Mouse (Mus musculus) embryonic facial prominence, embryonic 13.5 days (tissue): ENCODE results near the gene Slc35a1. TPM values are rescaled to one million over a fixed set of nuclear protein-coding genes. Genes with fewer than 3 reads are reported as not detected.
"Not testable (repeated sequence)": the region's sequence is repeated elsewhere in the genome, so short reads cannot be mapped to it uniquely, and the experiment has no call there.

ENCODE experiments used
- ATAC-seq: fragments of 200-750 bp; cut with Nextera tagmentation; 2 replicates; pipeline ENCODE4 v1.8.0; 2017; ENCODE audit warnings: low read depth; ENCODE audit not compliant: insufficient number of reproducible peaks, insufficient read depth, low FRiP score, low TSS enrichment
- H3K27ac ChIP-seq: fragments of 300-500 bp; sonication (generic); 2 replicates; pipeline ENCODE4 v1.5.1; 2015; ENCODE audit warnings: moderate library complexity, mild to moderate bottlenecking, inconsistent platforms
- H3K27me3 ChIP-seq: fragments of 300-500 bp; sonication (generic); 2 replicates; pipeline ENCODE4 v1.6.1; 2015; ENCODE audit warnings: mild to moderate bottlenecking, inconsistent platforms
- H3K36me3 ChIP-seq: fragments of 300-500 bp; sonication (generic); 2 replicates; pipeline ENCODE4 v1.6.1; 2015; ENCODE audit warnings: mild to moderate bottlenecking, inconsistent platforms
- H3K4me1 ChIP-seq: fragments of 300-500 bp; sonication (generic); 2 replicates; pipeline ENCODE4 v1.6.1; 2015; ENCODE audit warnings: inconsistent platforms
- H3K4me2 ChIP-seq: fragments of 300-500 bp; sonication (generic); 2 replicates; pipeline ENCODE4 v1.6.1; 2015; ENCODE audit warnings: moderate library complexity, mild to moderate bottlenecking, inconsistent platforms
- H3K4me3 ChIP-seq: fragments of 300-500 bp; sonication (generic); 2 replicates; pipeline ENCODE4 v1.5.1; 2015; ENCODE audit warnings: mild to moderate bottlenecking, inconsistent platforms
- H3K9ac ChIP-seq: fragments of 300-500 bp; sonication (generic); 2 replicates; pipeline ENCODE4 v1.6.1; 2015; ENCODE audit warnings: mild to moderate bottlenecking, inconsistent platforms
- H3K9me3 ChIP-seq: fragments of 300-500 bp; sonication (generic); 2 replicates; pipeline ENCODE4 v1.6.1; 2016; ENCODE audit warnings: inconsistent platforms
- WGBS: fragments of 180-500 bp; shearing (Covaris S2); methylation state at CpG from one replicate; pipeline ENCODE4 v1.1.7; 2015; ENCODE audit warnings: mixed read lengths; 5-methylcytosine and 5-hydroxymethylcytosine counted together
- polyA plus RNA-seq: library from polyadenylated mRNA; unstranded; fragments of >200 nt; fragmentation: Nextera tagmentation; extraction: Ambion mirVana; gene quantifications from 2 replicates; pipeline ENCODE4 v1.2.1, GENCODE M21; 2015

Slc35a1 gene
- 50.4 and 50.9 TPM in 2 replicates for polyA plus RNA-seq

- H3K27ac ChIP-seq = peak within 1 kb of the TSS; percentile 95
- H3K4me3 ChIP-seq = peak within 1 kb of the TSS; percentile 72
- WGBS = under 1% methylated on average over 65 of the region's 65 CpGs
- ATAC-seq = peak; percentile 94
- peak within 1 kb of the TSS; percentile 93 for H3K9ac ChIP-seq
- 0 out of 2 replicates have a peak, but pooled peaks cover 11% of the 10 kb centered on the region for H3K36me3 ChIP-seq
- H3K9me3 ChIP-seq = no peaks in the 10 kb centered on the region
- H3K4me1 ChIP-seq = peaks cover 5% of the 10 kb centered on the region
- no peaks in the 10 kb centered on the region for H3K27me3 ChIP-seq
- H3K4me2 ChIP-seq = peak within 1 kb of the TSS; percentile 60
Measured at GRCm38 (mm10) chr4:34686874-34687567, at the start of gene Slc35a1. TSS of gene Slc35a1 (minus strand) at chr4:34687438.

- H3K27ac ChIP-seq = no peak overlapping the region
- no peak overlapping the region for H3K9ac ChIP-seq
- peaks cover 7% of the 10 kb centered on the region for H3K4me1 ChIP-seq
- no peaks in the 10 kb centered on the region for H3K9me3 ChIP-seq
- no peak for ATAC-seq
- no peak overlapping the region for H3K4me3 ChIP-seq
- no peaks in the 10 kb centered on the region for H3K36me3 ChIP-seq
- H3K4me2 ChIP-seq = no peak overlapping the region
- WGBS = 79% methylated on average over 3 of the region's 3 CpGs
- peaks cover 8% of the 10 kb centered on the region for H3K27me3 ChIP-seq
Measured at GRCm38 (mm10) chr4:34734461-34734860, 47.2 kb upstream of the Slc35a1 start.

- WGBS = 41% methylated on average over 2 of the region's 2 CpGs
- H3K27me3 ChIP-seq, ATAC-seq, H3K36me3 ChIP-seq, H3K9me3 ChIP-seq, H3K4me2 ChIP-seq, H3K4me3 ChIP-seq, H3K9ac ChIP-seq, H3K27ac ChIP-seq, H3K4me1 ChIP-seq: not testable (repeated sequence)
Measured at GRCm38 (mm10) chr4:34733415-34733814, 46.2 kb upstream of the Slc35a1 start.

GRCm38 (mm10) chr4:34729851-34730341, 42.7 kb upstream of the Slc35a1 start, which contains the start of gene Cfap206:
TSS of gene Cfap206 (minus strand) at chr4:34730206.
- WGBS = under 1% methylated on average over 38 of the region's 38 CpGs
- peak within 1 kb of the TSS; percentile 65 for H3K9ac ChIP-seq
- peak; percentile 75; the same call in 1 of the 2 replicates for ATAC-seq
- peak within 1 kb of the TSS; percentile 56 for H3K4me3 ChIP-seq
- no peaks in the 10 kb centered on the region for H3K9me3 ChIP-seq
- H3K4me2 ChIP-seq = peak within 1 kb of the TSS; percentile 92
- H3K27me3 ChIP-seq = peaks cover 16% of the 10 kb centered on the region
- no peaks in the 10 kb centered on the region for H3K36me3 ChIP-seq
- H3K4me1 ChIP-seq = peaks cover 7% of the 10 kb centered on the region
- no peak within 1 kb of the TSS for H3K27ac ChIP-seq

GRCm38 (mm10) chr4:34725710-34726109, 38.5 kb upstream of the Slc35a1 start:
- H3K27me3 ChIP-seq = peaks cover 16% of the 10 kb centered on the region
- H3K4me2 ChIP-seq, H3K4me1 ChIP-seq, H3K4me3 ChIP-seq, H3K27ac ChIP-seq, H3K9ac ChIP-seq, ATAC-seq, H3K36me3 ChIP-seq, H3K9me3 ChIP-seq: not testable (repeated sequence)
- 90% methylated on average over 3 of the region's 3 CpGs for WGBS

GRCm38 (mm10) chr4:34724306-34724705, 37.1 kb upstream of the Slc35a1 start:
- Histone ChIP-seq H3K4me1 (no peaks in the 10 kb centered on the region), H3K27ac (no peak overlapping the region), H3K4me2 (no peak overlapping the region), H3K9ac (no peak overlapping the region), H3K9me3 (no peaks in the 10 kb centered on the region), H3K4me3 (no peak overlapping the region), H3K27me3 (peaks cover 7% of the 10 kb centered on the region; the same call in 1 of the 2 replicates), H3K36me3 (no peaks in the 10 kb centered on the region)
- whole genome bisulfite sequencing = 51% methylated on average over 4 of the region's 4 CpGs
- ATAC-seq = no peak

- Histone ChIP-seq H3K4me3 (no peak overlapping the region), H3K4me1 (no peaks in the 10 kb centered on the region), H3K36me3 (no peaks in the 10 kb centered on the region), H3K9me3 (no peaks in the 10 kb centered on the region), H3K9ac (no peak overlapping the region), H3K27me3 (peaks cover 5% of the 10 kb centered on the region; the same call in 1 of the 2 replicates), H3K27ac (no peak overlapping the region), H3K4me2 (no peak overlapping the region)
- ATAC-seq = no peak
- 74% methylated on average over 4 of the region's 4 CpGs for WGBS
Measured at GRCm38 (mm10) chr4:34723186-34723585, 35.9 kb upstream of the Slc35a1 start.

GRCm38 (mm10) chr4:34720127-34720895, 33.1 kb upstream of the Slc35a1 start:
- H3K4me3 ChIP-seq = no peak overlapping the region
- H3K4me2 ChIP-seq = no peak overlapping the region
- H3K36me3 ChIP-seq = no peaks in the 10 kb centered on the region
- ATAC-seq = no peak
- WGBS = 83% methylated on average over 7 of the region's 7 CpGs
- H3K4me1 ChIP-seq = no peaks in the 10 kb centered on the region
- no peaks in the 10 kb centered on the region for H3K9me3 ChIP-seq
- no peak overlapping the region for H3K9ac ChIP-seq
- H3K27ac ChIP-seq = no peak overlapping the region
- no peaks in the 10 kb centered on the region for H3K27me3 ChIP-seq

GRCm38 (mm10) chr4:34719421-34719820, 32.2 kb upstream of the Slc35a1 start:
- WGBS = 97% methylated on average over 12 of the region's 12 CpGs
- ATAC-seq = no peak
- Histone ChIP-seq H3K9ac (no peak overlapping the region), H3K9me3 (no peaks in the 10 kb centered on the region), H3K36me3 (no peaks in the 10 kb centered on the region), H3K27me3 (no peaks in the 10 kb centered on the region), H3K4me3 (no peak overlapping the region), H3K27ac (no peak overlapping the region), H3K4me2 (no peak overlapping the region), H3K4me1 (no peaks in the 10 kb centered on the region)

- H3K27ac ChIP-seq = no peak overlapping the region
- H3K9me3 ChIP-seq = 0 out of 2 replicates have a peak, but pooled peaks cover 5% of the 10 kb centered on the region
- no peaks in the 10 kb centered on the region for H3K36me3 ChIP-seq
- H3K27me3 ChIP-seq = no peaks in the 10 kb centered on the region
- H3K4me3 ChIP-seq = no peak overlapping the region
- no peak overlapping the region for H3K9ac ChIP-seq
- no peak overlapping the region for H3K4me2 ChIP-seq
- 90% methylated on average over 1 of the region's 1 CpGs for WGBS
- H3K4me1 ChIP-seq = no peaks in the 10 kb centered on the region
- ATAC-seq = no peak
Measured at GRCm38 (mm10) chr4:34715062-34715461, 27.8 kb upstream of the Slc35a1 start.

GRCm38 (mm10) chr4:34708127-34708526, 20.9 kb upstream of the Slc35a1 start:
- no peak for ATAC-seq
- Histone ChIP-seq H3K4me1 (no peaks in the 10 kb centered on the region), H3K27me3 (no peaks in the 10 kb centered on the region), H3K9ac (no peak overlapping the region), H3K27ac (no peak overlapping the region), H3K4me3 (no peak overlapping the region), H3K36me3 (no peaks in the 10 kb centered on the region), H3K4me2 (no peak overlapping the region), H3K9me3 (0 out of 2 replicates have a peak, but pooled peaks cover 5% of the 10 kb centered on the region)
- WGBS = 78% methylated on average over 3 of the region's 3 CpGs
